Mouse (Mus musculus): ENCODE data around the gene Tob2. TPM values are rescaled to one million over a fixed set of nuclear protein-coding genes. Genes with fewer than 3 reads are reported as not detected.

Gene Tob2
- total RNA-seq (2021), result 10 to 100 TPM; 34.8 to 41.4 TPM
- long read RNA-seq, experiment 1, full-length matches to known transcripts, result 20 of 28 reads
- long read RNA-seq, experiment 1, partial matches to known transcripts, result 0 of 28 reads
- long read RNA-seq, experiment 1, other reads (novel, unspliced or antisense), result 8 of 28 reads
- long read RNA-seq, experiment 2, full-length matches to known transcripts, result 16 of 21 reads
- long read RNA-seq, experiment 2, partial matches to known transcripts, result 0 of 21 reads
- long read RNA-seq, experiment 2, other reads (novel, unspliced or antisense), result 5 of 21 reads

- intact Hi-C loops (cut with DNase I), result loop anchor here (1.0 to 2.0 kb wide), 2 partner anchors 14 to 56 kb away; partner anchors contain the start of genes Aco2 and Tef
- TF ChIP-seq CTCF (IDR thresholded peaks at IDR 0.05), result no peak; the same call in 1 of the 2 replicates
- Histone ChIP-seq H3K27ac (peak within 1 kb of the TSS; percentile 99), H3K4me3 (peak within 1 kb of the TSS; percentile 98)
- peak; percentile 56 to 63 for DNase-seq (ENCODE audit: extremely low spot score in 1 of 2, low spot score in 2 of 2)
Measured at GRCm38 (mm10) chr15:81858517-81859329, at the start of gene Tob2. Gene Tob2 (minus strand): TSS chr15:81858796.

GRCm38 (mm10) chr15:81907953-81908352, 49.4 kb upstream of the Tob2 start:
- intact Hi-C loops (cut with DNase I), result no loop called here
- H3K27ac ChIP-seq, result no peak overlapping the region
- H3K4me3 ChIP-seq, result no peak overlapping the region
- no peak for DNase-seq (ENCODE audit: extremely low spot score in 1 of 2, low spot score in 2 of 2)
- TF ChIP-seq CTCF (IDR thresholded peaks at IDR 0.05), result no peak

- Histone ChIP-seq H3K4me3 (no peak overlapping the region), H3K27ac (no peak overlapping the region)
- DNase-seq (ENCODE audit: extremely low spot score in 1 of 2, low spot score in 2 of 2), result peak; percentile 70 to 74
- intact Hi-C loops (cut with DNase I), result loop anchor here (2.0 kb wide), 1 partner anchor 74 kb away; no protein-coding TSS in a partner anchor
- TF ChIP-seq CTCF (IDR thresholded peaks at IDR 0.05), result peak; percentile 88
Measured at GRCm38 (mm10) chr15:81904939-81905338, 46.3 kb upstream of the Tob2 start.

GRCm38 (mm10) chr15:81898751-81899150, 40.2 kb upstream of the Tob2 start:
- no peak for DNase-seq (ENCODE audit: extremely low spot score in 1 of 2, low spot score in 2 of 2)
- Histone ChIP-seq H3K27ac (peak overlapping the region; percentile 51), H3K4me3 (no peak overlapping the region)
- intact Hi-C loops (cut with DNase I), result no loop called here
- no peak for TF ChIP-seq CTCF (IDR thresholded peaks at IDR 0.05)

- Histone ChIP-seq H3K4me3 (no peak overlapping the region), H3K27ac (peak overlapping the region; percentile 3; the same call in 1 of the 2 replicates)
- intact Hi-C loops (cut with DNase I), result no loop called here
- no peak for TF ChIP-seq CTCF (IDR thresholded peaks at IDR 0.05)
- no peak for DNase-seq (ENCODE audit: extremely low spot score in 1 of 2, low spot score in 2 of 2)
Measured at GRCm38 (mm10) chr15:81897607-81898285, 39.1 kb upstream of the Tob2 start.

- intact Hi-C loops (cut with DNase I), result no loop called here
- Histone ChIP-seq H3K27ac (peak overlapping the region; percentile 76), H3K4me3 (no peak overlapping the region)
- no peak for DNase-seq (ENCODE audit: extremely low spot score in 1 of 2, low spot score in 2 of 2)
- TF ChIP-seq CTCF (IDR thresholded peaks at IDR 0.05), result no peak
Measured at GRCm38 (mm10) chr15:81896407-81896806, 37.8 kb upstream of the Tob2 start.

GRCm38 (mm10) chr15:81894002-81894401, 35.4 kb upstream of the Tob2 start:
- no peak for TF ChIP-seq CTCF (IDR thresholded peaks at IDR 0.05)
- intact Hi-C loops (cut with DNase I), result no loop called here
- no peak overlapping the region for H3K27ac ChIP-seq
- no peak overlapping the region for H3K4me3 ChIP-seq
- DNase-seq (ENCODE audit: extremely low spot score in 1 of 2, low spot score in 2 of 2), result no peak

GRCm38 (mm10) chr15:81891822-81892580, 33.4 kb upstream of the Tob2 start:
- no peak for DNase-seq (ENCODE audit: extremely low spot score in 1 of 2, low spot score in 2 of 2)
- H3K4me3 ChIP-seq, result no peak overlapping the region
- H3K27ac ChIP-seq, result peak overlapping the region; percentile 73
- intact Hi-C loops (cut with DNase I), result no loop called here
- no peak for TF ChIP-seq CTCF (IDR thresholded peaks at IDR 0.05)

GRCm38 (mm10) chr15:81891140-81891802, 32.7 kb upstream of the Tob2 start:
- DNase-seq (ENCODE audit: extremely low spot score in 1 of 2, low spot score in 2 of 2), result peak in 1 of 2 experiments; percentile 42
- intact Hi-C loops (cut with DNase I), result no loop called here
- no peak for TF ChIP-seq CTCF (IDR thresholded peaks at IDR 0.05)
- peak overlapping the region; percentile 81 for H3K27ac ChIP-seq
- H3K4me3 ChIP-seq, result no peak overlapping the region

- Histone ChIP-seq H3K27ac (no peak overlapping the region; the same call in 1 of the 2 replicates), H3K4me3 (no peak overlapping the region)
- intact Hi-C loops (cut with DNase I), result no loop called here
Measured at GRCm38 (mm10) chr15:81889175-81889574, 30.6 kb upstream of the Tob2 start.

More at GRCm38 (mm10) chr15:81889175-81889574, 30.6 kb upstream of the Tob2 start:
- no peak for TF ChIP-seq CTCF (IDR thresholded peaks at IDR 0.05)
- no peak for DNase-seq (ENCODE audit: extremely low spot score in 1 of 2, low spot score in 2 of 2)

All from left cerebral cortex, adult 2 months (tissue).